ENCODE assay signal across 23 mouse cellular contexts in the genomic region with DNA sequence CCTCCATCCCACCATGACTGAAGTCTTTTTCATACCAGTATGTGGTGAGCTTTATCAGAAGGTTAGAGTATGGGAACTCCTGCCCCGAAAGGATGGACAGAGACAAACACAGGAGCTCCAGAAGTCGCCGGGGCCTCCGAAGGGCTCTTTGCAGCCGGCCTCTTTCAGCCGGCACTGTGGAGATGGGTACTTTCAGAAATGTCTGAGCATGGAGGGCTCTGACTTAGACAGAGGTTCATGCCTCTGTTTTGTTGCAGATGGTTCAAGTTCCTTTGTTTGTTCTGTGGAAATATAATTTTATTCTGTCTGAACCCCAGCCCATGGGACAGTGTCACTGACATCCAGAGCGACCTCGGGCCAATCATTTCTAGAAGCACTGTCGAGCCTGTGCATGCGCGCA. TPM values are rescaled to one million over a fixed set of nuclear protein-coding genes. Genes with fewer than 3 reads are reported as not detected.
A peak's percentile ranks its signal among the peaks of the same experiment; 100 is the strongest.
DNase-seq lines count a peak whose midpoint lies in the region; ATAC-seq and TF ChIP-seq lines count a peak whose summit lies in the region.
"Had no signal": no experiment of that assay in that cellular context is flagged by ENCODE, and none has a peak within 500 bp of the region (broad histone marks: within the 10 kb centered on the region; RNA-seq: fewer than 3 reads in every experiment).

No protein-coding gene starts in this region.

- WGBS in hindbrain, embryonic 10.5 days: 84% methylated on average over 11 of the region's 11 CpGs
- WGBS in hindbrain, embryonic 14.5 days: 78% methylated on average over 11 of the region's 11 CpGs
- 89% methylated on average over 11 of the region's 11 CpGs for WGBS in kidney, postnatal 0 days
- 94% methylated on average over 11 of the region's 11 CpGs for WGBS in midbrain, embryonic 10.5 days
- 84% methylated on average over 11 of the region's 11 CpGs for WGBS in midbrain, embryonic 16.5 days

- H3K9ac ChIP-seq in hindbrain, embryonic 14.5 days: no peak overlapping the region
- H3K9ac ChIP-seq in kidney, postnatal 0 days (ENCODE audit: low read depth, low read length): no peak overlapping the region
- no peak overlapping the region for H3K9ac ChIP-seq in midbrain, embryonic 16.5 days (ENCODE audit: low read depth, low read length)
- H3K9ac ChIP-seq: heart, embryonic 12.5 days; heart, embryonic 15.5 days; hindbrain, embryonic 15.5 days had no signal

- H3K27me3 ChIP-seq in hindbrain, embryonic 10.5 days (ENCODE audit: insufficient read depth, poor library complexity, severe bottlenecking): no peaks in the 10 kb centered on the region
- no peaks in the 10 kb centered on the region for H3K27me3 ChIP-seq in hindbrain, embryonic 14.5 days (ENCODE audit: control insufficient read depth, insufficient read depth, low read length)
- H3K27me3 ChIP-seq in kidney, postnatal 0 days (ENCODE audit: insufficient read depth, low read length): no peaks in the 10 kb centered on the region
- H3K27me3 ChIP-seq in midbrain, embryonic 10.5 days (ENCODE audit: low read depth, poor library complexity, severe bottlenecking): no peaks in the 10 kb centered on the region
- H3K27me3 ChIP-seq in midbrain, embryonic 16.5 days (ENCODE audit: control insufficient read depth, insufficient read depth, low read depth, low read length): no peaks in the 10 kb centered on the region
- H3K27me3 ChIP-seq: CH12.LX; heart, embryonic 12.5 days; heart, embryonic 15.5 days; hindbrain, embryonic 15.5 days; Patski had no signal

- no peak overlapping the region for H3K4me2 ChIP-seq in hindbrain, embryonic 14.5 days (replicated peaks)
- no peak overlapping the region for H3K4me2 ChIP-seq in kidney, postnatal 0 days (ENCODE audit: low read length)
- no peak overlapping the region for H3K4me2 ChIP-seq in midbrain, embryonic 16.5 days (ENCODE audit: low read length)
- H3K4me2 ChIP-seq: heart, embryonic 12.5 days; heart, embryonic 15.5 days; hindbrain, embryonic 15.5 days had no signal

- H3K4me1 ChIP-seq in hindbrain, embryonic 10.5 days (replicated peaks): peaks cover 35% of the 10 kb centered on the region
- H3K4me1 ChIP-seq in hindbrain, embryonic 14.5 days (replicated peaks; ENCODE audit: control insufficient read depth, insufficient read depth, low read length): 0 out of 2 replicates have a peak, but pooled peaks cover 3% of the 10 kb centered on the region
- peaks cover 19% of the 10 kb centered on the region for H3K4me1 ChIP-seq in kidney, postnatal 0 days (replicated peaks; ENCODE audit: insufficient read depth, low read length)
- H3K4me1 ChIP-seq in midbrain, embryonic 10.5 days: peaks cover 28% of the 10 kb centered on the region
- H3K4me1 ChIP-seq in midbrain, embryonic 16.5 days (ENCODE audit: control insufficient read depth, insufficient read depth, low read length): peaks cover 6% of the 10 kb centered on the region; the same call in 1 of the 2 replicates

- intact Hi-C loops in gastrocnemius, adult 2 months (cut with DNase I): loop anchor here (5.0 kb wide), 1 partner anchor 41 kb away; no protein-coding TSS in a partner anchor

- no peak for ATAC-seq in hindbrain, embryonic 14.5 days (ENCODE audit: low FRiP score)
- no peak for ATAC-seq in kidney, postnatal 0 days (replicated peaks; ENCODE audit: low FRiP score, low read depth)
- ATAC-seq in midbrain, embryonic 16.5 days: no peak
- ATAC-seq: forebrain, embryonic 14.5 days; Patski had no signal

- no peak overlapping the region for H3K4me3 ChIP-seq in gastrocnemius, adult 2 months
- H3K4me3 ChIP-seq in hindbrain, embryonic 10.5 days: no peak overlapping the region
- H3K4me3 ChIP-seq in hindbrain, embryonic 14.5 days (replicated peaks; ENCODE audit: low read length): no peak overlapping the region
- no peak overlapping the region for H3K4me3 ChIP-seq in kidney, postnatal 0 days (replicated peaks; ENCODE audit: low read depth, low read length)
- H3K4me3 ChIP-seq in midbrain, embryonic 10.5 days: no peak overlapping the region
- no peak overlapping the region for H3K4me3 ChIP-seq in midbrain, embryonic 16.5 days (ENCODE audit: low read depth, low read length)
- H3K4me3 ChIP-seq: forebrain, embryonic 10.5 days; heart, embryonic 12.5 days; heart, embryonic 15.5 days; hindbrain, embryonic 15.5 days had no signal

- no peak for TF ChIP-seq CTCF in gastrocnemius, adult 2 months (IDR thresholded peaks at IDR 0.05)
- no peak for TF ChIP-seq CTCF in kidney, postnatal 0 days (IDR thresholded peaks at IDR 0.05; ENCODE audit: low read depth)

- no peak for DNase-seq in gastrocnemius, adult 2 months
- DNase-seq in gastrocnemius, postnatal 25 days: no peak
- DNase-seq in hindbrain, embryonic 10.5 days (ENCODE audit: low spot score): no peak
- no peak for DNase-seq in hindbrain, embryonic 14.5 days (ENCODE audit: low spot score)
- no peak for DNase-seq in kidney, postnatal 0 days (ENCODE audit: low spot score)
- no peak for DNase-seq in kidney, adult 11 months
- no peak for DNase-seq in midbrain, embryonic 10.5 days (ENCODE audit: low spot score)
- DNase-seq: adrenal gland, postnatal 10 days; adrenal gland, postnatal 36 days; B cell, adult 2 months; cerebellum, adult 9-10 months; gastrocnemius, postnatal 10 days; heart, postnatal 10 days; heart, postnatal 36 days had no signal

- H3K36me3 ChIP-seq in hindbrain, embryonic 10.5 days: no peaks in the 10 kb centered on the region
- no peaks in the 10 kb centered on the region for H3K36me3 ChIP-seq in hindbrain, embryonic 14.5 days (replicated peaks; ENCODE audit: control insufficient read depth, insufficient read depth)
- H3K36me3 ChIP-seq in kidney, postnatal 0 days (ENCODE audit: insufficient read depth, low read length): no peaks in the 10 kb centered on the region
- H3K36me3 ChIP-seq in midbrain, embryonic 10.5 days: no peaks in the 10 kb centered on the region
- no peaks in the 10 kb centered on the region for H3K36me3 ChIP-seq in midbrain, embryonic 16.5 days (ENCODE audit: control insufficient read depth, insufficient read depth, low read length)
- H3K36me3 ChIP-seq: forebrain, embryonic 10.5 days; G1E; heart, embryonic 12.5 days; heart, embryonic 15.5 days; hindbrain, embryonic 15.5 days had no signal

- no peaks in the 10 kb centered on the region for H3K9me3 ChIP-seq in hindbrain, embryonic 10.5 days
- H3K9me3 ChIP-seq in hindbrain, embryonic 14.5 days (ENCODE audit: control insufficient read depth, low read length): no peaks in the 10 kb centered on the region
- no peaks in the 10 kb centered on the region for H3K9me3 ChIP-seq in kidney, postnatal 0 days (replicated peaks; ENCODE audit: low read length)
- H3K9me3 ChIP-seq in midbrain, embryonic 10.5 days (replicated peaks): no peaks in the 10 kb centered on the region
- H3K9me3 ChIP-seq in midbrain, embryonic 16.5 days (replicated peaks; ENCODE audit: control insufficient read depth, low read length, poor library complexity, severe bottlenecking): no peaks in the 10 kb centered on the region
- H3K9me3 ChIP-seq: forebrain, embryonic 10.5 days; G1E; heart, embryonic 12.5 days; heart, embryonic 15.5 days; hindbrain, embryonic 15.5 days had no signal

- H3K27ac ChIP-seq in gastrocnemius, adult 2 months: peak overlapping the region; percentile 63; the same call in 1 of the 2 replicates
- peak overlapping the region; percentile 62; the same call in 1 of the 2 replicates for H3K27ac ChIP-seq in hindbrain, embryonic 10.5 days
- H3K27ac ChIP-seq in hindbrain, embryonic 14.5 days: no peak overlapping the region
- 0 out of 2 replicates have a peak overlapping the region, but pooled peaks have one; percentile 64 for H3K27ac ChIP-seq in kidney, postnatal 0 days
- H3K27ac ChIP-seq in midbrain, embryonic 10.5 days (replicated peaks): 0 out of 2 replicates have a peak overlapping the region, but pooled peaks have one; percentile 7
- H3K27ac ChIP-seq in midbrain, embryonic 16.5 days (ENCODE audit: low read length): no peak overlapping the region
- H3K27ac ChIP-seq: forebrain, embryonic 10.5 days; heart, embryonic 15.5 days; hindbrain, embryonic 15.5 days had no signal

RNA-seq across cellular contexts. Expression of a gene that starts 55.4 kb away (rescaled TPM):
- total RNA-seq in gastrocnemius, adult 2 months (2021): 10 to 100 TPM; 24.8 to 29.0 TPM
- total RNA-seq in gastrocnemius, postnatal 25 days (2021): 10 to 100 TPM; 22.0 to 23.6 TPM
- 12.0 and 14.5 TPM in 2 replicates for polyA plus RNA-seq in hindbrain, embryonic 10.5 days (2016; fragmentation: Nextera tagmentation; extraction: Ambion mirVana)
- polyA plus RNA-seq in hindbrain, embryonic 14.5 days (2014; fragmentation: Nextera tagmentation; extraction: Ambion mirVana): 62.4 and 65.9 TPM in 2 replicates
- 6.8 and 7.0 TPM in 2 replicates for polyA plus RNA-seq in kidney, postnatal 0 days (2015; fragmentation: Nextera tagmentation; extraction: Ambion mirVana)
- polyA plus RNA-seq in midbrain, embryonic 10.5 days (2016; fragmentation: Nextera tagmentation; extraction: Ambion mirVana): 13.4 and 19.5 TPM in 2 replicates
- polyA plus RNA-seq in midbrain, embryonic 16.5 days (2015; fragmentation: Nextera tagmentation; extraction: Ambion mirVana): 52.2 and 56.4 TPM in 2 replicates

Comparison
In these comparisons a context has a peak if more than half of its experiments do, and no peak if none do; other contexts are left out.
1. H3K27ac ChIP-seq: peak in gastrocnemius, adult 2 months (single experiment), hindbrain, embryonic 10.5 days (single experiment), kidney, postnatal 0 days (single experiment) and midbrain, embryonic 10.5 days (single experiment); none in hindbrain, embryonic 14.5 days (single experiment) and midbrain, embryonic 16.5 days (single experiment).